Mouse (Mus musculus) embryonic fibroblast, embryonic 13.5 days (primary cell): ENCODE data around the gene Rnf25. TPM values are rescaled to one million over a fixed set of nuclear protein-coding genes. Genes with fewer than 3 reads are reported as not detected.

ENCODE experiments used
- H3K27ac ChIP-seq: 2 replicates; pipeline ENCODE4 v1.5.1; 2012; ENCODE audit warnings: low read length, control low read depth, inconsistent platforms; ENCODE audit not compliant: insufficient read depth
- H3K4me1 ChIP-seq: 2 replicates; pipeline ENCODE4 v1.6.1; 2011; ENCODE audit warnings: low read length; ENCODE audit not compliant: control insufficient read depth, insufficient read depth
- H3K4me3 ChIP-seq: 2 replicates; pipeline ENCODE4 v1.5.1; 2011; ENCODE audit warnings: mild to moderate bottlenecking, control low read depth, low read length; ENCODE audit not compliant: insufficient read depth
- CTCF ChIP-seq: IDR thresholded peaks from 2 replicates; pipeline ENCODE4 v1.5.1; 2011; ENCODE audit warnings: mild to moderate bottlenecking, control low read depth, low read length, moderate library complexity, borderline replicate concordance; ENCODE audit not compliant: insufficient read depth
- POLR2A ChIP-seq: IDR thresholded peaks from 2 replicates; pipeline ENCODE4 v1.6.1; 2011; ENCODE audit warnings: low read depth, mild to moderate bottlenecking, control low read depth, low read length, moderate library complexity
- polyA plus RNA-seq: library from polyadenylated mRNA; stranded (reverse); fragments of >200 nt; gene quantifications from 2 replicates; pipeline ENCODE4 v1.2.4, GENCODE M21; 2011; ENCODE audit warnings: low read depth; ENCODE audit not compliant: missing spikeins, insufficient read length

The Rnf25 gene
- polyA plus RNA-seq, 1 experiment, result 50.6 TPM

GRCm38 (mm10) chr1:74587773-74588445 lies 13.3 kb downstream of the Rnf25 start, which contains the start of the genes Zfp142 and Bcs1l:
Gene Zfp142 (minus strand): TSS chr1:74588246.
Gene Bcs1l (plus strand): TSS chr1:74588289.
- Histone ChIP-seq H3K27ac (peak within 1 kb of the TSS; percentile 29), H3K4me1 (peaks cover 8% of the 10 kb centered on the region; the same call in 1 of the 2 replicates), H3K4me3 (peak within 1 kb of the TSS; percentile 69)
- TF ChIP-seq CTCF (no peak), POLR2A (peak; percentile 66)

- peak overlapping the region; percentile 29 for H3K27ac ChIP-seq
- H3K4me1 ChIP-seq, result peaks cover 8% of the 10 kb centered on the region; the same call in 1 of the 2 replicates
- H3K4me3 ChIP-seq, result peak overlapping the region; percentile 68
- TF ChIP-seq CTCF (no peak), POLR2A (0 out of 2 replicates have a peak, but pooled peaks have one; percentile 35)
Measured at GRCm38 (mm10) chr1:74587233-74587772, 13.9 kb downstream of the Rnf25 start.

- no peak overlapping the region for H3K4me3 ChIP-seq
- no peak overlapping the region for H3K27ac ChIP-seq
- peaks cover 8% of the 10 kb centered on the region; the same call in 1 of the 2 replicates for H3K4me1 ChIP-seq
- no peak for TF ChIP-seq POLR2A
- TF ChIP-seq CTCF, result no peak
Measured at GRCm38 (mm10) chr1:74584616-74585398, 16.4 kb downstream of the Rnf25 start.

GRCm38 (mm10) chr1:74582621-74583020 lies 18.6 kb downstream of the Rnf25 start:
- no peak overlapping the region for H3K4me3 ChIP-seq
- peaks cover 8% of the 10 kb centered on the region; the same call in 1 of the 2 replicates for H3K4me1 ChIP-seq
- no peak overlapping the region for H3K27ac ChIP-seq
- no peak for TF ChIP-seq CTCF
- TF ChIP-seq POLR2A, result no peak

GRCm38 (mm10) chr1:74569739-74570719 lies 31.2 kb downstream of the Rnf25 start:
- TF ChIP-seq CTCF (no peak), POLR2A (no peak)
- H3K4me3 ChIP-seq, result no peak overlapping the region
- no peaks in the 10 kb centered on the region for H3K4me1 ChIP-seq
- H3K27ac ChIP-seq, result no peak overlapping the region

GRCm38 (mm10) chr1:74565834-74566233 lies 35.4 kb downstream of the Rnf25 start:
- Histone ChIP-seq H3K4me1 (no peaks in the 10 kb centered on the region), H3K27ac (no peak overlapping the region), H3K4me3 (no peak overlapping the region)
- no peak for TF ChIP-seq CTCF
- TF ChIP-seq POLR2A, result no peak

GRCm38 (mm10) chr1:74559061-74559460 lies 42.1 kb downstream of the Rnf25 start:
- no peak overlapping the region for H3K27ac ChIP-seq
- no peak overlapping the region for H3K4me3 ChIP-seq
- TF ChIP-seq POLR2A, result no peak
- TF ChIP-seq CTCF, result no peak
- H3K4me1 ChIP-seq, result no peaks in the 10 kb centered on the region

GRCm38 (mm10) chr1:74544184-74544583 lies 57.0 kb downstream of the Rnf25 start, which contains the start of gene Usp37:
Gene Usp37 (minus strand): TSS chr1:74544284.
- no peak within 1 kb of the TSS for H3K4me3 ChIP-seq
- TF ChIP-seq POLR2A, result no peak
- no peak for TF ChIP-seq CTCF
- no peak within 1 kb of the TSS for H3K27ac ChIP-seq
- H3K4me1 ChIP-seq, result no peaks in the 10 kb centered on the region

Other genes with a start within 250 kb of the Rnf25 start
- 3.6 and 3.7 TPM in 2 replicates for gene Catip, start 239.3 kb downstream of the Rnf25 start, polyA plus RNA-seq
- gene Slc11a1, start 226.2 kb downstream of the Rnf25 start, polyA plus RNA-seq, result 1.1 TPM in 1 of 2 replicates, not detected in the other
- 58.6 and 78.6 TPM in 2 replicates for gene Ctdsp1, start 209.9 kb downstream of the Rnf25 start, polyA plus RNA-seq
- not detected in 2 replicates for gene Vil1, start 192.0 kb downstream of the Rnf25 start, polyA plus RNA-seq
- 50.7 and 51.9 TPM in 2 replicates for gene Cnot9, start 95.3 kb downstream of the Rnf25 start, polyA plus RNA-seq
- 0.30 and 1.8 TPM in 2 replicates for gene Plcd4, start 58.5 kb downstream of the Rnf25 start, polyA plus RNA-seq
- gene Usp37, start 57.1 kb downstream of the Rnf25 start, polyA plus RNA-seq, result 15.8 and 21.0 TPM in 2 replicates
- gene Zfp142, start 13.2 kb downstream of the Rnf25 start, polyA plus RNA-seq, result 12.6 and 15.1 TPM in 2 replicates
- 14.5 and 16.8 TPM in 2 replicates for gene Bcs1l, start 13.1 kb downstream of the Rnf25 start, polyA plus RNA-seq
- 4.4 and 7.0 TPM in 2 replicates for gene Stk36, start within 50 bp of the Rnf25 start, polyA plus RNA-seq
- 29.4 and 42.5 TPM in 2 replicates for gene Ttll4, start 60.3 kb upstream of the Rnf25 start, polyA plus RNA-seq
- 0.51 and 2.1 TPM in 2 replicates for gene Cyp27a1, start 112.2 kb upstream of the Rnf25 start, polyA plus RNA-seq
- 0.26 and 0.32 TPM in 2 replicates for gene Prkag3, start 147.8 kb upstream of the Rnf25 start, polyA plus RNA-seq
- gene Wnt6, start 170.5 kb upstream of the Rnf25 start, polyA plus RNA-seq, result not detected in 2 replicates
- 1.8 and 2.7 TPM in 2 replicates for gene Wnt10a, start 190.1 kb upstream of the Rnf25 start, polyA plus RNA-seq